17 mouse cellular contexts compared by ENCODE assay signal in the genomic region with DNA sequence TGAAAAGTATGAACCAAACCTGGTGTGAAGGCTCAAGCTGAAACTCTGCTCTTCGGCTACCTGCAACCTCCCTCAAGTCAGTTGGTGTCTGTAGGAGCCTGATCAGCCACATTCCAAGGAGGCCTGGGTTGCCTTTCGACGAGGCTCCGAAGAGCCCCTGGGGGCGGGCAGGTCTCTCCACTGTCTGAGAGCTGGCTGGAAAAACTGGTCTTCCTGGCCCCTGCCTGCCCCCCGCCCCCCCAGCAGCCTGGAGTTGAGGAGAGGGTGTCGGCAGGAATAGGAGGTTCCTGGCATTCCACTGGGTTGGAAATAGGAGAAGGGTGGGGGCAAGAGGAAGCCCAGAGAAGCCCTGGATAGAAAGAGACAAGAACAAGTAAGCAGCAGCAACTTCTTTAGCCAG. TPM values are rescaled to one million over a fixed set of nuclear protein-coding genes. Genes with fewer than 3 reads are reported as not detected.
A peak's percentile ranks its signal among the peaks of the same experiment; 100 is the strongest.
DNase-seq lines count a peak whose midpoint lies in the region; ATAC-seq and TF ChIP-seq lines count a peak whose summit lies in the region.
"Had no signal": no experiment of that assay in that cellular context is flagged by ENCODE, and none has a peak within 500 bp of the region (broad histone marks: within the 10 kb centered on the region; RNA-seq: fewer than 3 reads in every experiment).

No protein-coding gene starts in this region.

- no peak for TF ChIP-seq CTCF in stomach, postnatal 0 days (IDR thresholded peaks at IDR 0.05; ENCODE audit: low read depth)

- no peak overlapping the region for H3K9ac ChIP-seq in kidney, embryonic 15.5 days
- no peak overlapping the region for H3K9ac ChIP-seq in embryonic facial prominence, embryonic 12.5 days
- H3K9ac ChIP-seq in limb, embryonic 14.5 days (ENCODE audit: low read depth, low read length, severe bottlenecking) = no peak overlapping the region
- H3K9ac ChIP-seq in stomach, postnatal 0 days (ENCODE audit: low read length) = no peak overlapping the region
- H3K9ac ChIP-seq: forebrain, embryonic 15.5 days; liver, embryonic 13.5 days had no signal

- H3K27me3 ChIP-seq in kidney, embryonic 15.5 days = peaks cover 43% of the 10 kb centered on the region
- H3K27me3 ChIP-seq in embryonic facial prominence, embryonic 12.5 days = peaks cover 34% of the 10 kb centered on the region
- H3K27me3 ChIP-seq in limb, embryonic 14.5 days (ENCODE audit: control insufficient read depth, insufficient read depth, low read length) = peaks cover 19% of the 10 kb centered on the region
- no peaks in the 10 kb centered on the region for H3K27me3 ChIP-seq in stomach, postnatal 0 days (ENCODE audit: control insufficient read depth, insufficient read depth, low read length)

- H3K4me2 ChIP-seq in kidney, embryonic 15.5 days = 0 out of 2 replicates have a peak overlapping the region, but pooled peaks have one; percentile 4
- peak overlapping the region; percentile 65 for H3K4me2 ChIP-seq in embryonic facial prominence, embryonic 12.5 days (replicated peaks)
- no peak overlapping the region for H3K4me2 ChIP-seq in limb, embryonic 14.5 days (replicated peaks; ENCODE audit: low read depth, low read length, severe bottlenecking)
- no peak overlapping the region for H3K4me2 ChIP-seq in stomach, postnatal 0 days (replicated peaks; ENCODE audit: low read depth)
- H3K4me2 ChIP-seq: forebrain, embryonic 15.5 days; liver, embryonic 13.5 days had no signal

- ATAC-seq in kidney, embryonic 15.5 days (replicated peaks; ENCODE audit: low FRiP score) = 0 out of 2 replicates have a peak, but pooled peaks have one; percentile 40
- ATAC-seq in embryonic facial prominence, embryonic 12.5 days (ENCODE audit: insufficient number of reproducible peaks, insufficient read depth, low FRiP score, low TSS enrichment) = 0 out of 2 replicates have a peak, but pooled peaks have one; percentile 58
- 0 out of 2 replicates have a peak, but pooled peaks have one; percentile 25 for ATAC-seq in limb, embryonic 14.5 days (ENCODE audit: low FRiP score, low read depth)
- ATAC-seq in stomach, postnatal 0 days (ENCODE audit: low FRiP score, low TSS enrichment) = no peak
- ATAC-seq: forebrain, embryonic 15.5 days had no signal

- H3K9me3 ChIP-seq in kidney, embryonic 15.5 days (replicated peaks) = no peaks in the 10 kb centered on the region
- H3K9me3 ChIP-seq in embryonic facial prominence, embryonic 12.5 days = no peaks in the 10 kb centered on the region
- no peaks in the 10 kb centered on the region for H3K9me3 ChIP-seq in limb, embryonic 14.5 days (ENCODE audit: control insufficient read depth, low read length)
- no peaks in the 10 kb centered on the region for H3K9me3 ChIP-seq in stomach, postnatal 0 days (ENCODE audit: control insufficient read depth, low read length)
- H3K9me3 ChIP-seq: forebrain, embryonic 15.5 days; liver, embryonic 13.5 days had no signal

- 0 out of 2 replicates have a peak overlapping the region, but pooled peaks have one; percentile 52 for H3K27ac ChIP-seq in kidney, embryonic 15.5 days
- peak overlapping the region; percentile 63 for H3K27ac ChIP-seq in embryonic facial prominence, embryonic 12.5 days
- H3K27ac ChIP-seq in limb, embryonic 14.5 days (replicated peaks; ENCODE audit: low read depth, low read length) = no peak overlapping the region
- H3K27ac ChIP-seq in stomach, postnatal 0 days (replicated peaks) = peak overlapping the region; percentile 79
- H3K27ac ChIP-seq: forebrain, embryonic 15.5 days; gastrocnemius, adult 2 months; heart, adult 2 months; liver, embryonic 13.5 days had no signal

- H3K36me3 ChIP-seq in kidney, embryonic 15.5 days = no peaks in the 10 kb centered on the region
- H3K36me3 ChIP-seq in embryonic facial prominence, embryonic 12.5 days = no peaks in the 10 kb centered on the region
- H3K36me3 ChIP-seq in limb, embryonic 14.5 days (ENCODE audit: control insufficient read depth, insufficient read depth, low read length) = no peaks in the 10 kb centered on the region
- H3K36me3 ChIP-seq in stomach, postnatal 0 days (ENCODE audit: control insufficient read depth, insufficient read depth, low read length) = no peaks in the 10 kb centered on the region
- H3K36me3 ChIP-seq: forebrain, embryonic 15.5 days; liver, embryonic 13.5 days had no signal

- H3K4me1 ChIP-seq in kidney, embryonic 15.5 days = peaks cover 30% of the 10 kb centered on the region
- peaks cover 34% of the 10 kb centered on the region for H3K4me1 ChIP-seq in embryonic facial prominence, embryonic 12.5 days
- peaks cover 14% of the 10 kb centered on the region for H3K4me1 ChIP-seq in limb, embryonic 14.5 days (ENCODE audit: control insufficient read depth, insufficient read depth, low read length)
- H3K4me1 ChIP-seq in stomach, postnatal 0 days (replicated peaks; ENCODE audit: control insufficient read depth, insufficient read depth) = peaks cover 5% of the 10 kb centered on the region

- TF ChIP-seq POLR2A in limb, embryonic 14.5 days (IDR thresholded peaks at IDR 0.05; ENCODE audit: borderline replicate concordance, extremely low read depth, insufficient read depth, insufficient read length) = no peak

- TF ChIP-seq EP300 in stomach, postnatal 0 days (optimal IDR thresholded peaks at IDR 0.05) = no peak

- DNase-seq in kidney, adult 9 months = no peak
- peak; percentile 60 for DNase-seq in limb, embryonic 14.5 days (ENCODE audit: low spot score)
- no peak for DNase-seq in stomach, postnatal 0 days (ENCODE audit: low spot score)
- no peak for DNase-seq in adrenal gland, postnatal 10 days
- no peak for DNase-seq in spleen, adult 18-20 months
- DNase-seq: cerebellum, adult 18-20 months; gastrocnemius, adult 2 months; heart, adult 2 months; liver, embryonic 13.5 days; thymus, adult 18-20 months had no signal

- WGBS in kidney, embryonic 15.5 days = 14% methylated on average over 7 of the region's 7 CpGs
- WGBS in embryonic facial prominence, embryonic 12.5 days = 8% methylated on average over 7 of the region's 7 CpGs
- whole genome bisulfite sequencing in limb, embryonic 14.5 days = 18% methylated on average over 7 of the region's 7 CpGs
- WGBS in stomach, postnatal 0 days = 17% methylated on average over 7 of the region's 7 CpGs

- H3K4me3 ChIP-seq in kidney, embryonic 15.5 days (replicated peaks) = no peak overlapping the region
- no peak overlapping the region for H3K4me3 ChIP-seq in embryonic facial prominence, embryonic 12.5 days
- no peak overlapping the region for H3K4me3 ChIP-seq in limb, embryonic 14.5 days (replicated peaks; ENCODE audit: low read length)
- H3K4me3 ChIP-seq in stomach, postnatal 0 days (ENCODE audit: low read depth, low read length) = no peak overlapping the region
- H3K4me3 ChIP-seq: forebrain, embryonic 15.5 days; gastrocnemius, adult 2 months; heart, adult 2 months; liver, embryonic 13.5 days had no signal

RNA-seq across cellular contexts. Expression of a gene that starts 35.9 kb away (rescaled TPM):
- 0.17 TPM in 1 of 2 replicates, not detected in the other for polyA plus RNA-seq in kidney, embryonic 15.5 days (2015; fragmentation: Nextera tagmentation; extraction: Ambion mirVana)
- polyA plus RNA-seq in embryonic facial prominence, embryonic 12.5 days (2016; fragmentation: Nextera tagmentation; extraction: Ambion mirVana) = 0.29 TPM in 1 of 2 replicates, not detected in the other
- polyA plus RNA-seq in limb, embryonic 14.5 days (2012; rRNA removed) = 0.08 TPM in 1 of 2 replicates, not detected in the other
- not detected in 2 replicates for polyA plus RNA-seq in limb, embryonic 14.5 days (2014; fragmentation: Nextera tagmentation; extraction: Ambion mirVana)
- 0.25 and 0.29 TPM in 2 replicates for polyA plus RNA-seq in stomach, postnatal 0 days (2015; fragmentation: Nextera tagmentation; extraction: Ambion mirVana)
- not detected for total RNA-seq in adrenal gland, postnatal 10 days (2021)
- total RNA-seq: gastrocnemius, adult 2 months; heart, adult 2 months; heart, postnatal 25 days; layer of hippocampus, adult 18-20 months; left cerebral cortex, adult 8-10 months; megakaryocyte-erythroid progenitor cell, adult 5-6 weeks had no signal
- polyA plus RNA-seq: forebrain, embryonic 15.5 days; liver, embryonic 13.5 days had no signal

Comparison
In these comparisons a context has a peak if more than half of its experiments do, and no peak if none do; other contexts are left out.
1. H3K4me2 ChIP-seq: peak in kidney, embryonic 15.5 days (single experiment) and embryonic facial prominence, embryonic 12.5 days (single experiment); none in limb, embryonic 14.5 days (single experiment) and stomach, postnatal 0 days (single experiment).